Mouse (Mus musculus): ENCODE results near the gene Gm49337. TPM values are rescaled to one million over a fixed set of nuclear protein-coding genes. Genes with fewer than 3 reads are reported as not detected.
"Not testable (repeated sequence)": the region's sequence is repeated elsewhere in the genome, so short reads cannot be mapped to it uniquely, and the experiment has no call there.

The Gm49337 gene
- total RNA-seq, 2 experiments from 2014 or later, result 0.39 TPM; not detected in 1

DNA sequence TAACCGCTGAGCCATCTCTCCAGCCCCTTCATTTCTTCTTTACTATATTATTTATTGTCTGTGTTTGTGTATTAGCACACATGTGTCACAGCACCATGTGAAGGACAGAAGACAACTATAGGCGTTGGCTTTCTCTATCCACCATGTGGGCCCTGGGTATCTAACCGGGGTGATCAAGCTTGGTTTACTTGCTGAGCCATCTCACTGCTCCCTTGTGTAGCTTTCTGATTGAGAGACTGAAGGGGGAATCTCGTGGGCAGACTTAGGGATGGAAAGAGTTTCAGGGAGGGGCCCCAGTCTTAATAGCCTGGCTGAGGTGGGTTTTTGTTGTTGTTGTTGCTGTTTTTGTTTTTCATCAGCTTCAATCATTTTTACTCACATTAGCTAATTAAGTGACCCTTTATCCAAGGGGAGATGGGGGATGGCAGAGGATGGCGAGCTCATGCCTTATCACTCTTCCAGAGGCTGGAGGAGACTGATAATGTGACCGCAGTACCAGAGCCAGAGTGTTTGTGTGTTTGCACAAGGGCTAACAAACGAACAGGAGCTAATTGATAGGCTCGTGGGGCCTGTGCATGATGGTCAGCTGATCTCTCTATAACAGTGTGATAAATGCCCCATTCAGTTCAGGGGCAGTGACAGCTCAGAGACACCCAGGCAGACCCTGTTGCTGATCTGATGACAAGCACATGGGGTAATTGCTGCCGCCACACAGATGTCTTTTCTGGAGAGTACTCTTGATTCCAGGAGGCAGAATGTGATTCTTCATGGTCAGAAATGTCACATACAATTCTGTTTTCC lies 20.6 kb downstream of the Gm49337 start:
- intact Hi-C loops (cut with DNase I), result no loop called here
- no peak for DNase-seq (ENCODE audit: low spot score)

GRCm38 (mm10) chr4:116198422-116198821 lies 25.2 kb downstream of the Gm49337 start:
- intact Hi-C loops (cut with DNase I), result no loop called here
- no peak for DNase-seq (ENCODE audit: low spot score)

GRCm38 (mm10) chr4:116204422-116204821 lies 31.2 kb downstream of the Gm49337 start:
- intact Hi-C loops (cut with DNase I), result no loop called here
- DNase-seq (ENCODE audit: low spot score), result no peak

GRCm38 (mm10) chr4:116206531-116206930 lies 33.3 kb downstream of the Gm49337 start:
- DNase-seq (ENCODE audit: low spot score), result no peak
- intact Hi-C loops (cut with DNase I), result no loop called here

GRCm38 (mm10) chr4:116208891-116209290 lies 35.7 kb downstream of the Gm49337 start:
- no peak for DNase-seq (ENCODE audit: low spot score)
- intact Hi-C loops (cut with DNase I), result no loop called here

DNA sequence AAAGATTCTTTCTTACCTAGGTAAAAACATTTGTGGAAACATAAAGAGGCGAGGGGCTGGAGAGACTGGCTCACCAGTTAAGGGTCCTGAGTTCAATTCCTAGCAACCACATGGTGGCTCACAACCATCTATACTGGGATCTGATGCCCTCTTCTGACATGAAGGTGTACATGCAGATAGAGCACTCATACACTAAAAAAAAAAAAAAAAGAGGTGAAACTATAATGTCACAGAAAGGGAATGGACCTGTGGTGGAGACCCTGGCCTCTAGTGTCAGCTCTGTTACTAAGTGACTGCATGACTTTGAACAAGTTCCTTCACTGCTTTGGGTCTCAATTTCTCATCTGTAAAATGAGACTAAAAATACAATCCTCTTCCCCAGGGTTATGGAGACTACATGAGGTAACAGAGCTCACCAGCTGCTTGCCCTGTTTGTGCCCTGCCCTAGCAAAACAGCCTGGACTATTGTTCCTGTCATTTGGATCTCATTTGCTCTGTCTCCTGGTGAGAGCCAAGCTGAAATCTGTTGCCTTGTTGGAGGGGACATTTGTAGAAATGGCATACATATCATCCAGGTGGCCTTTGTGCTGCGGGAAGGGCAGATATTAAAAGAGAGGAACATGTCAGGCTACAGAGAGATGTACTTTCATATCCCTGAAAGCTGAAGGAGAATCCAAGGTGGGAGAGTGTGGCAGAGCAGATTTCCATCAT lies 42.9 kb downstream of the Gm49337 start:
- intact Hi-C loops (cut with DNase I), result no loop called here
- no peak for DNase-seq (ENCODE audit: low spot score)

DNA sequence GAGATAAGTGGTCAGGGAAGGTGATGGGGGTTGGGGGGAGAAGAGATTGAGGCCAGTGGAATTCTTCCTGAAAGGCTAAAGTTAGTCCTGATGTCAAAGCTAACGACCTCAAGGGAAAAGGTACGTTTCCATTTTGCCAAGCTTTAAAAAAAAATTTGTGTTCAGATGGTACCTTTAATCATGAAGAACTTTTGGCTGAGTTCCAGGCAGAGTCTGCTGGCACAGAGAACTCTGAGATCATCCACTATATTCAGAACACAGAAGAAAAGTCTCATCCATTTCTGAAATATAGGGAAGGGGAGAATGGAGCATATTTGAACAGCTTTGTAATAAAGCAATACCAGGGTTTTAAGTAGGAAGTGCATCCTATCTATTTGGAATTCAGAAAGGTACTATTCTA lies 43.9 kb downstream of the Gm49337 start:
- intact Hi-C loops (cut with DNase I), result no loop called here
- no peak for DNase-seq (ENCODE audit: low spot score)

DNA sequence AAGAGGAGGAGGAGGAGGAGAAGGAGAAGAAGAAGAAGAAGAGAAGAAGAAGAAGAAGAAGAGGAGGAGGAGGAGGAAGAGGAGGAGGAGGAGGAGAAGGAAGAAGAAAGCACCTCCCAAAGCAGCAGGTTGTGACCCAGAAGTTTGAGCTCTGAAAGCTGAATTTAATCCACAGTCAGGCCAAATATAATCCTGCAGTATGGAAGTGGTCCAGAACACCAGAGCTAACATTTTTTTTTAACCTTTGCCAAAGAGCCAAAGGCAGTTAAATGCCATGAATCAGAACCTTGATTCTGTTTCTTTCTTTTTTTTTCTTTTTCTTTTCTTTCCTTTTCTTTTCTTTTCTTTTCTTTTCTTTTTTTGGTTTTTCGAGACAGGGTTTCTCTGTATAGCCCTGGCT lies 44.5 kb downstream of the Gm49337 start:
- DNase-seq (ENCODE audit: low spot score); intact Hi-C loops (cut with DNase I): not testable (repeated sequence)

- intact Hi-C loops (cut with DNase I), result no loop called here
- no peak for DNase-seq (ENCODE audit: low spot score)
Observed at GRCm38 (mm10) chr4:116219056-116219455, 45.9 kb downstream of the Gm49337 start.

- intact Hi-C loops (cut with DNase I), result loop anchor here (2.0 kb wide), 1 partner anchor 43 kb away; no protein-coding TSS in a partner anchor
- no peak for DNase-seq (ENCODE audit: low spot score)
Observed at GRCm38 (mm10) chr4:116220071-116220650, 47.0 kb downstream of the Gm49337 start.

DNA sequence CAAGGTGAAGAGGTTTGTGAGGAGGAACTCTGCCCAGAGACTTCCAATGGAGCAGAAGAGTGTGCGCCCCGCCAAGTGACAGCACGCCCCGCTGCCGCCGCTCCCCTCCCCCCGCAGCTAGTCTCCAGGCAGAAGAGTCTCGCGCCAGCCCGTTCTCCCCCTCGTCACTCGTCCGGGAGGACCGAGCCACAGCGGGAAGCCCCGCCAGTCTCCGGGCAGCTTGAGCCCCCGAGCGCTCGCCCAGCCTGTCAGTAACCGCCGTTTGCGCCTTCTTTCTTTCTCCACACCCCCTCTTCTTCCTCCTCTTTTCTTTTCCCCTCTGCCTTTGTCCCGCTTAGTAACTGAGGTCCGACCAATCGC lies 47.6 kb downstream of the Gm49337 start:
- no peak for DNase-seq (ENCODE audit: low spot score)
- intact Hi-C loops (cut with DNase I), result loop anchor here (2.0 kb wide), 1 partner anchor 44 kb away; no protein-coding TSS in a partner anchor

DNA sequence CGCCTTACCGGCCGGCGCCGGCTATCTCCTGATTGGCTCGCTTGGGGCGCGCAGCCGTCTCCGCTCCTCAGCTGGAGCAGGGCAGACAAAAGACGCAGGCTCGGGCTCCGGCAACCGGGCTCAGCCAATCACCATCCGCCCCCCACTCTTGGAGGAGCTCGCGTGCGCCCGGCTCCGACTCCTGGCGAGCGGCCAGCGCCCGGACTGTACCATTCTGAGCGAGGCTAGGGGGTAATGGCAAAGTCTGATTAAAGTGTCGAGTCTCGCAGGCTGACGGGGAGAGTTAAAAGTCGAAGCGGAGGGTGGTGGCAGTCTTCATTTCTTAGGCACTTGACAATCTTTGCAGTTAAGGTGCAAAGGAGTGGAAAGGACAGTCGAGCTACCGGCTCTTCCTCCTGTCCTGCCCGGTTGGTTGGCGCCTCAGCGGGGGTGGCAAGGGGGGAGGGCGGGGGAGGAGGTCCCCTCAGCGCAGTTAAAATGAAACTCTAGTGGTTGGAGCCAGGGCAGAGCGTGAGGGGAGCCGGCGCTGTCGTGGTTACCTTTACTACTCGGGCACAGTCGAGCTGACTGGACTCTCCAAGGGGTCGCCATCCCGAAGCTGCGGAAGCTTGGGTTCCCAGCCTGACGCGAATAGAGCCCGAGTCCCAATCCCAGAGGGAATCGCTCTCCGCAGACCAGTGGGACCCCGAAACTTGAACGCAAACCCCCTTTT lies 48.1 kb downstream of the Gm49337 start, which contains the start of gene Pik3r3:
Gene Pik3r3, plus strand, starts transcription at position 479 of the 712 bp plus-strand sequence.
- intact Hi-C loops (cut with DNase I), result loop anchor here (2.0 kb wide), 1 partner anchor 44 kb away; no protein-coding TSS in a partner anchor

DNA sequence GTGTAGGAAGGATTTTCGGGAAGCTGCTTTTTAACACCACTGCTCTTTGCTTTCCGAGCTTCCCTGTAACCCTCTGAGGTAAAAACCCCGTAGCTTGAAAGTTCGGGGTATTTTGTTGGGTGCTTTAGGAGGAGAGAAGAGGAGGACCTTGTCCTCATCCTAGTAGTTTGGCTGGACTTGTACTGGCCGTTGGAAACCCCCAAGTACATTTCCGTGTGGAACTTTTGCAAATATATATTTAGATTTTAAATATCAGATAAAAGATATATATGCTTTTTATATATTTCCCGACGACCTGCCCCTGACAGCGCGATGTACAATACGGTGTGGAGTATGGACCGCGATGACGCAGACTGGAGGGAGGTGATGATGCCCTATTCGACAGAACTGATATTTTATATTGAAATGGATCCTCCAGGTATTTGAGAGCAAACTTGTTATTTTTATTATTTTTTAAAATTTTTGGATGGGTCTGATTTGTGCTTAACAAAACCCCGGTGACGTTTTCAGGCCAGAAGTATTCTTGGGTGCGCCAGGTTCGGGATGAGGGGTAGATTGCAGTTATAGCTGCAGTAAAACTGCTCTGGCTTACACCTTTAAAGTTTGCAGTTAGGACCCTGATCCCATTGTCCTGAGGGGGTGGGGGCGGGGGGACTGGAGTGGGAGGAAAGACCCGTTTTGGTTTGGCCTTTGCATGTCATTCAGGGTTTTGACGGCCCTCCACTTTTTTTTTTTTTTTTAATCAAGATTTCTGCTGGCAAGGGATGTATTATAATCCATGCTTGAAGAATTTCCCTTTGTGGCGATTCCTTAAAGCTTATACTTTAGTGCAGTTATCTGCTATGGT lies 49.0 kb downstream of the Gm49337 start:
- intact Hi-C loops (cut with DNase I), result loop anchor here (2.0 kb wide), 1 partner anchor 45 kb away; no protein-coding TSS in a partner anchor
- DNase-seq (ENCODE audit: low spot score), result no peak

More for the DNA sequence above, 48.1 kb downstream of the Gm49337 start, which contains the start of gene Pik3r3:
- DNase-seq (ENCODE audit: low spot score), result peak; percentile 97

- intact Hi-C loops (cut with DNase I), result no loop called here
- no peak for DNase-seq (ENCODE audit: low spot score)
Observed at GRCm38 (mm10) chr4:116222843-116223119, 49.6 kb downstream of the Gm49337 start.

DNA sequence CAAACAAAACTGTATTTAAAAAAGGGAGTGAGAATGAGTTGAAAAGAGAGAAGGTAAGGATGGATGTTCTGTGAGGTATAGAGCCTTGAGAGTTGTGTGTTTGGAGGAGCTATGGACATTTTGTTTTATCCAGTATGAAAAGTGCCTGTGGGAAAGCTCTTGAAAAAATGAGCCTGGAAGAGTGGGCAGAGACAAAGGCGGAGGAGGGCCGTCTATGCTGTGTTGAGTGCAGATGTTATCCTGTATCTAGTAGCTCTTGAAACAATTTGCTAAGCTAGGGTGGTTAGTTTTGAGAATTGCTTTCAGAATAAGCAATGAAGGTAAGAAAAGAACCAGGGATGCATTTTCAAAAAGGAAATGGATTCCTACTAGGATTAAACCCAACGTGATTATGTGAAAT lies 70.2 kb downstream of the Gm49337 start:
- DNase-seq (ENCODE audit: low spot score), result no peak
- intact Hi-C loops (cut with DNase I), result no loop called here

DNA sequence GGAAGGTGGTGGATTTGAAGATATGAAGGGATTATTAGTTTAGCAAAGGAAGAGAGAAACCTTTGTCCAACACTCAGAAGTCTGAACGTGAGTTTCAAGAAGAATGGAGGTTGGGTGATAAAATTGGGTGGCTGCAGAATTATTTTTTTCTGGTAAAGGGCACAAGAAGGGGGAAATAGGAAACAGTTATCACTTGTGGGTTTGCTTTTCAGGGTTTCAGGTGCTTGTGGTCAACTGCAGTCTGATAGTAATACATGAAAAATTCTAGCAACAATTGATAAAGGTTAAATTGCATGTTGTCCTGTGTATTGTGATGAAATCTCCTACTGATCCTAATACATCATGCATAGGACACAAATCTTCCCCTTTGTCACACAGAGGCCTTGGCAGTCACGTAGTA lies 71.1 kb downstream of the Gm49337 start:
- no peak for DNase-seq (ENCODE audit: low spot score)
- intact Hi-C loops (cut with DNase I), result no loop called here

DNA sequence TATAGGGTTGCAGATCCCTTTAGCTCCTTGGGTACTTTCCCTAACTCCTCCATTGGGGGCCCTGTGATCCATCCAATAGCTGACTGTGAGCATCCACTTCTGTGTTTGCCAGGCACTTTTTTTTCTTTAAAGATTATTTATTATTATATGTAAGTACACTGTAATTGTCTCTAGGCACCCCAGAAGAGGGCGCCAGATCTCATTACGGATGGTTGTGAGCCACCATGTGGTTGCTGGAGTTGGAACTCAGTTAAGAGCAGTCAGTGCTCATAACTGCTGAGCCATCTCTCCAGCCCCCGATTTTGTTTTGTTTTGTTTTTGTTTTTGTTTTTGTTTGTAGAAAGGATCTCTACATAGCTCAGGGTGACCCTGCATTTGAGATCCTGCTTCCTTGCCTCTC lies 72.7 kb downstream of the Gm49337 start:
- intact Hi-C loops (cut with DNase I), result loop anchor here (5.0 kb wide), 1 partner anchor 79 kb away; the partner anchor contains the start of gene Tspan1
- DNase-seq (ENCODE audit: low spot score), result not testable (repeated sequence)

GRCm38 (mm10) chr4:116249986-116250385 lies 76.8 kb downstream of the Gm49337 start:
- intact Hi-C loops (cut with DNase I), result loop anchor here (5.0 kb wide), 1 partner anchor 83 kb away; the partner anchor contains the start of gene Tspan1
- no peak for DNase-seq (ENCODE audit: low spot score)

DNA sequence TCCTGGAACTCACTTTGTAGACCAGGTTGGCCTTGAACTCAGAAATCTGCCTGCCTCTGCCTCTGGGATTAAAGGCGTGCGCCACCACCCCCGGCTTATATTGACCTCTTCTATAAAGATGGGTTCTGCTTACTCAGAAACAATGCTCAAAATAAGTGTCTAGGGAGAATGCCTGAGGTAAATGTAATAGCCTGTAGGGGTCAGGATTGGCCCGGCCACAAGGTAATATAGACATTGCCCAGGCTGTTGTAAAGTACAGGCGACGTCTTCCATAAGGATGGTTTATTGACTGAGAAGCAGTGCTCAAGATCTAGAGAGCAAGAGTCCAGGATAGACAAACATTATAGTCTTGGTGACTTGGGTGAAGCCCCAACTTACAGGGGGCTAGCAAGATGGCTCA lies 95.0 kb downstream of the Gm49337 start:
- intact Hi-C loops (cut with DNase I), result no loop called here
- DNase-seq (ENCODE audit: low spot score), result no peak

Measured in heart, postnatal 25 days (tissue).